In the genomic region with DNA sequence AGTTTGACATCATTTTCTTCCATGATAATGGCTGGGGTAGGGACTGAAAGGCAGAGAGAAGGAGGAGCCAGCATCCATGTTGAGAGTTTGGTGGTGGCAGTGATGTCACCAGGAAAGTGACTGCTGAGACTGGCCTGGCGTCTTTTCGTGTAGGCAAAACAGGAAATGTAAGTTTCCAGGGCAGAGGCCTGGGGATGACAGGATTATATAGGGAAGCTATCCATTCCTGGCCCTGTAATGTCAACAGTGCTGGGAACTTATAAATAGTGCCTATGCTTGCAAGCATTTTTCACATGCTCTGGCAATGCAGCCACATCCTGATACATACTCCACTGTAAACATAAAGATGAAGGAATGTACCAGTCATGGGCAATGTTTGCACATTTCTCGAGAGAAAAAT, we compare ENCODE assay signal across 31 mouse cellular contexts. TPM values are rescaled to one million over a fixed set of nuclear protein-coding genes. Genes with fewer than 3 reads are reported as not detected.
DNase-seq lines count a peak whose midpoint lies in the region; ATAC-seq and TF ChIP-seq lines count a peak whose summit lies in the region.
"Had no signal": no experiment of that assay in that cellular context is flagged by ENCODE, and none has a peak within 500 bp of the region (broad histone marks: within the 10 kb centered on the region; RNA-seq: fewer than 3 reads in every experiment).

No protein-coding gene starts in this region.

- no peaks in the 10 kb centered on the region for H3K9me3 ChIP-seq in intestine, embryonic 14.5 days (ENCODE audit: control insufficient read depth, low read length)
- no peaks in the 10 kb centered on the region for H3K9me3 ChIP-seq in intestine, postnatal 0 days (ENCODE audit: control insufficient read depth)
- H3K9me3 ChIP-seq in lung, embryonic 16.5 days (ENCODE audit: control insufficient read depth, low read length), result no peaks in the 10 kb centered on the region
- no peaks in the 10 kb centered on the region for H3K9me3 ChIP-seq in stomach, postnatal 0 days (ENCODE audit: control insufficient read depth, low read length)
- no peaks in the 10 kb centered on the region for H3K9me3 ChIP-seq in midbrain, embryonic 11.5 days (ENCODE audit: control insufficient read depth, low read length)
- no peaks in the 10 kb centered on the region for H3K9me3 ChIP-seq in midbrain, embryonic 10.5 days (replicated peaks)
- H3K9me3 ChIP-seq: embryonic facial prominence, embryonic 12.5 days; forebrain, embryonic 10.5 days; forebrain, embryonic 15.5 days; hindbrain, embryonic 13.5 days; limb, embryonic 13.5 days; midbrain, embryonic 15.5 days; neural tube, embryonic 15.5 days had no signal

- H3K4me3 ChIP-seq in intestine, embryonic 14.5 days (ENCODE audit: low read depth, low read length), result no peak overlapping the region
- no peak overlapping the region for H3K4me3 ChIP-seq in intestine, postnatal 0 days (ENCODE audit: low read depth, low read length)
- H3K4me3 ChIP-seq in lung, embryonic 16.5 days (ENCODE audit: low read length), result no peak overlapping the region
- no peak overlapping the region for H3K4me3 ChIP-seq in stomach, postnatal 0 days (ENCODE audit: low read depth, low read length)
- no peak overlapping the region for H3K4me3 ChIP-seq in midbrain, embryonic 11.5 days (ENCODE audit: low read depth, low read length)
- no peak overlapping the region for H3K4me3 ChIP-seq in midbrain, embryonic 10.5 days
- H3K4me3 ChIP-seq: embryonic facial prominence, embryonic 12.5 days; forebrain, embryonic 10.5 days; forebrain, embryonic 15.5 days; gastrocnemius, adult 2 months; heart, adult 2 months; heart, embryonic 12.5 days; hindbrain, embryonic 13.5 days; limb, embryonic 13.5 days; midbrain, embryonic 15.5 days; neural tube, embryonic 15.5 days had no signal

- H3K4me1 ChIP-seq in intestine, embryonic 14.5 days (replicated peaks; ENCODE audit: control insufficient read depth, insufficient read depth, low read length), result 0 out of 2 replicates have a peak, but pooled peaks cover 2% of the 10 kb centered on the region
- no peaks in the 10 kb centered on the region for H3K4me1 ChIP-seq in intestine, postnatal 0 days (replicated peaks; ENCODE audit: control insufficient read depth, insufficient read depth, low read length)
- H3K4me1 ChIP-seq in lung, embryonic 16.5 days (replicated peaks; ENCODE audit: control insufficient read depth, insufficient read depth, low read length), result peaks cover 7% of the 10 kb centered on the region; the same call in 1 of the 2 replicates
- no peaks in the 10 kb centered on the region for H3K4me1 ChIP-seq in stomach, postnatal 0 days (replicated peaks; ENCODE audit: control insufficient read depth, insufficient read depth)
- H3K4me1 ChIP-seq in midbrain, embryonic 11.5 days (ENCODE audit: control insufficient read depth, insufficient read depth, low read length), result 0 out of 2 replicates have a peak, but pooled peaks cover 2% of the 10 kb centered on the region
- peaks cover 8% of the 10 kb centered on the region for H3K4me1 ChIP-seq in midbrain, embryonic 10.5 days
- H3K4me1 ChIP-seq: heart, embryonic 12.5 days had no signal

- 29% methylated on average over 3 of the region's 3 CpGs for WGBS in intestine, embryonic 14.5 days
- 36% methylated on average over 3 of the region's 3 CpGs for WGBS in intestine, postnatal 0 days
- WGBS in lung, embryonic 16.5 days, result 17% methylated on average over 3 of the region's 3 CpGs
- WGBS in stomach, postnatal 0 days, result 28% methylated on average over 3 of the region's 3 CpGs
- 72% methylated on average over 3 of the region's 3 CpGs for WGBS in midbrain, embryonic 11.5 days
- WGBS in midbrain, embryonic 10.5 days, result 81% methylated on average over 3 of the region's 3 CpGs

- H3K36me3 ChIP-seq in intestine, embryonic 14.5 days (ENCODE audit: control insufficient read depth, insufficient read depth, low read length), result no peaks in the 10 kb centered on the region
- no peaks in the 10 kb centered on the region for H3K36me3 ChIP-seq in intestine, postnatal 0 days (ENCODE audit: control insufficient read depth, insufficient read depth)
- no peaks in the 10 kb centered on the region for H3K36me3 ChIP-seq in lung, embryonic 16.5 days (ENCODE audit: control insufficient read depth, insufficient read depth, low read length)
- no peaks in the 10 kb centered on the region for H3K36me3 ChIP-seq in stomach, postnatal 0 days (ENCODE audit: control insufficient read depth, insufficient read depth, low read length)
- no peaks in the 10 kb centered on the region for H3K36me3 ChIP-seq in midbrain, embryonic 11.5 days (ENCODE audit: control insufficient read depth, insufficient read depth, low read length)
- no peaks in the 10 kb centered on the region for H3K36me3 ChIP-seq in midbrain, embryonic 10.5 days
- H3K36me3 ChIP-seq: embryonic facial prominence, embryonic 12.5 days; forebrain, embryonic 10.5 days; forebrain, embryonic 15.5 days; heart, embryonic 12.5 days; hindbrain, embryonic 13.5 days; limb, embryonic 13.5 days; midbrain, embryonic 15.5 days; neural tube, embryonic 15.5 days had no signal

- TF ChIP-seq CTCF in intestine, postnatal 0 days (IDR thresholded peaks at IDR 0.05; ENCODE audit: low read depth), result no peak
- no peak for TF ChIP-seq CTCF in stomach, postnatal 0 days (IDR thresholded peaks at IDR 0.05; ENCODE audit: low read depth)

- H3K27me3 ChIP-seq in intestine, embryonic 14.5 days (replicated peaks; ENCODE audit: control insufficient read depth, insufficient read depth, low read length), result no peaks in the 10 kb centered on the region; the same call in 1 of the 2 replicates
- no peaks in the 10 kb centered on the region for H3K27me3 ChIP-seq in intestine, postnatal 0 days (replicated peaks; ENCODE audit: control insufficient read depth, insufficient read depth, low read length)
- H3K27me3 ChIP-seq in lung, embryonic 16.5 days (ENCODE audit: control insufficient read depth, insufficient read depth, low read depth, low read length), result no peaks in the 10 kb centered on the region
- no peaks in the 10 kb centered on the region for H3K27me3 ChIP-seq in stomach, postnatal 0 days (ENCODE audit: control insufficient read depth, insufficient read depth, low read length)
- peaks cover 5% of the 10 kb centered on the region; the same call in 1 of the 2 replicates for H3K27me3 ChIP-seq in midbrain, embryonic 11.5 days (ENCODE audit: control insufficient read depth, insufficient read depth, low read length)
- peaks cover 99% of the 10 kb centered on the region for H3K27me3 ChIP-seq in midbrain, embryonic 10.5 days (ENCODE audit: low read depth, poor library complexity, severe bottlenecking)
- H3K27me3 ChIP-seq: CH12.LX; forebrain, embryonic 15.5 days; heart, embryonic 12.5 days had no signal

- no peak overlapping the region for H3K9ac ChIP-seq in intestine, embryonic 14.5 days (ENCODE audit: low read length)
- H3K9ac ChIP-seq in intestine, postnatal 0 days (ENCODE audit: low read depth, low read length), result no peak overlapping the region
- no peak overlapping the region for H3K9ac ChIP-seq in lung, embryonic 16.5 days (ENCODE audit: low read length)
- H3K9ac ChIP-seq in stomach, postnatal 0 days (ENCODE audit: low read length), result no peak overlapping the region
- H3K9ac ChIP-seq in midbrain, embryonic 11.5 days (ENCODE audit: low read length), result no peak overlapping the region
- H3K9ac ChIP-seq: embryonic facial prominence, embryonic 12.5 days; forebrain, embryonic 15.5 days; heart, embryonic 12.5 days; hindbrain, embryonic 13.5 days; limb, embryonic 13.5 days; midbrain, embryonic 15.5 days; neural tube, embryonic 15.5 days had no signal

- no peak for TF ChIP-seq EP300 in stomach, postnatal 0 days (optimal IDR thresholded peaks at IDR 0.05)

- peak overlapping the region; percentile 27; the same call in 1 of the 2 replicates for H3K27ac ChIP-seq in intestine, embryonic 14.5 days (ENCODE audit: low read depth)
- H3K27ac ChIP-seq in intestine, postnatal 0 days (ENCODE audit: low read depth, low read length), result no peak overlapping the region
- H3K27ac ChIP-seq in lung, embryonic 16.5 days (ENCODE audit: low read length), result peak overlapping the region; percentile 66
- 0 out of 2 replicates have a peak overlapping the region, but pooled peaks have one; percentile 53 for H3K27ac ChIP-seq in stomach, postnatal 0 days (replicated peaks)
- no peak overlapping the region for H3K27ac ChIP-seq in midbrain, embryonic 11.5 days (ENCODE audit: low read depth, low read length)
- no peak overlapping the region for H3K27ac ChIP-seq in midbrain, embryonic 10.5 days (replicated peaks)
- H3K27ac ChIP-seq: embryonic facial prominence, embryonic 12.5 days; forebrain, embryonic 10.5 days; forebrain, embryonic 15.5 days; gastrocnemius, adult 2 months; heart, adult 2 months; hindbrain, embryonic 13.5 days; limb, embryonic 13.5 days; midbrain, embryonic 15.5 days; neural tube, embryonic 15.5 days had no signal

- no peak for ATAC-seq in intestine, embryonic 14.5 days (replicated peaks; ENCODE audit: low FRiP score, low TSS enrichment, low read depth)
- no peak for ATAC-seq in intestine, postnatal 0 days
- ATAC-seq in lung, embryonic 16.5 days (ENCODE audit: low read depth), result peak; percentile 82
- ATAC-seq in stomach, postnatal 0 days (ENCODE audit: low FRiP score, low TSS enrichment), result peak; percentile 70; the same call in 1 of the 2 replicates
- ATAC-seq in midbrain, embryonic 11.5 days (ENCODE audit: low FRiP score), result no peak
- ATAC-seq: activated CD4-positive, CD25-positive, alpha-beta regulatory T cell, adult 4 months; forebrain, embryonic 15.5 days; midbrain, embryonic 15.5 days had no signal

- DNase-seq in intestine, embryonic 14.5 days (ENCODE audit: low spot score), result no peak
- DNase-seq in lung, postnatal 36 days, result no peak
- DNase-seq in lung, postnatal 4 days, result peak; percentile 13 to 43
- peak; percentile 13 for DNase-seq in stomach, postnatal 0 days (ENCODE audit: low spot score)
- DNase-seq in midbrain, embryonic 11.5 days (ENCODE audit: low spot score, missing footprints), result no peak
- no peak for DNase-seq in midbrain, embryonic 10.5 days (ENCODE audit: low spot score)
- DNase-seq: adrenal gland, adult 8-10 months; cerebellum, adult 8-10 months; cerebellum, postnatal 36 days; embryo, embryonic 11 days; gastrocnemius, adult 2 months; heart, adult 2 months; heart, postnatal 4 days; kidney, adult 9 months; kidney, postnatal 10 days; retina, postnatal 1 day; right cerebral cortex, postnatal 14 days; thymus, postnatal 4 days had no signal

- no peak overlapping the region for H3K4me2 ChIP-seq in intestine, embryonic 14.5 days (ENCODE audit: low read length)
- no peak overlapping the region for H3K4me2 ChIP-seq in intestine, postnatal 0 days (replicated peaks; ENCODE audit: low read depth)
- H3K4me2 ChIP-seq in lung, embryonic 16.5 days (ENCODE audit: low read depth, low read length), result no peak overlapping the region
- H3K4me2 ChIP-seq in stomach, postnatal 0 days (replicated peaks; ENCODE audit: low read depth), result no peak overlapping the region
- H3K4me2 ChIP-seq in midbrain, embryonic 11.5 days, result no peak overlapping the region
- H3K4me2 ChIP-seq: embryonic facial prominence, embryonic 12.5 days; forebrain, embryonic 15.5 days; heart, embryonic 12.5 days; hindbrain, embryonic 13.5 days; limb, embryonic 13.5 days; liver, embryonic 11.5 days; midbrain, embryonic 15.5 days; neural tube, embryonic 15.5 days had no signal

RNA-seq across cellular contexts. Expression of a gene that starts 52.6 kb away (rescaled TPM):
- 24.2 and 26.5 TPM in 2 replicates for polyA plus RNA-seq in intestine, embryonic 14.5 days (2014; fragmentation: Nextera tagmentation; extraction: Ambion mirVana)
- polyA plus RNA-seq in intestine, postnatal 0 days (2015; fragmentation: Nextera tagmentation; extraction: Ambion mirVana), result 6.7 and 7.6 TPM in 2 replicates
- polyA plus RNA-seq in lung, embryonic 16.5 days (2015; fragmentation: Nextera tagmentation; extraction: Ambion mirVana), result 46.6 and 47.4 TPM in 2 replicates
- 19.6 and 21.9 TPM in 2 replicates for polyA plus RNA-seq in stomach, postnatal 0 days (2015; fragmentation: Nextera tagmentation; extraction: Ambion mirVana)
- polyA plus RNA-seq in midbrain, embryonic 11.5 days (2014; fragmentation: Nextera tagmentation; extraction: Ambion mirVana), result 102 and 120 TPM in 2 replicates
- polyA plus RNA-seq in midbrain, embryonic 10.5 days (2016; fragmentation: Nextera tagmentation; extraction: Ambion mirVana), result 61.2 and 101 TPM in 2 replicates

Comparison
In these comparisons a context has a peak if more than half of its experiments do, and no peak if none do; other contexts are left out.
1. DNase-seq: peak in lung, postnatal 4 days (2 of 2) and stomach, postnatal 0 days (single experiment); none in intestine, embryonic 14.5 days (single experiment), lung, postnatal 36 days (single experiment), midbrain, embryonic 11.5 days (single experiment) and midbrain, embryonic 10.5 days (single experiment).
2. H3K27ac ChIP-seq: peak in intestine, embryonic 14.5 days (single experiment), lung, embryonic 16.5 days (single experiment) and stomach, postnatal 0 days (single experiment); none in intestine, postnatal 0 days (single experiment), midbrain, embryonic 11.5 days (single experiment) and midbrain, embryonic 10.5 days (single experiment).
3. ATAC-seq: peak in lung, embryonic 16.5 days (single experiment) and stomach, postnatal 0 days (single experiment); none in intestine, embryonic 14.5 days (single experiment), intestine, postnatal 0 days (single experiment) and midbrain, embryonic 11.5 days (single experiment).